Mouse (Mus musculus): ENCODE results near the gene Mogs.

- TF ChIP-seq POLR2AphosphoS5 (IDR thresholded peaks at IDR 0.05; ENCODE audit: insufficient replicate concordance, low read depth, low read length) (no peak), CTCF (IDR thresholded peaks at IDR 0.05; ENCODE audit: low read depth, low read length) (no peak), GATA1 (IDR thresholded peaks at IDR 0.05; ENCODE audit: borderline replicate concordance, low read length) (no peak), TAL1 (conservative IDR thresholded peaks at IDR 0.05; ENCODE audit: low read depth, low read length) (no peak)
Measured at GRCm38 (mm10) chr6:83145805-83146204, 30.5 kb downstream of the Mogs start.
